Mouse (Mus musculus) ES-E14 (cell line): ENCODE results near the gene Tef. TPM values are rescaled to one million over a fixed set of nuclear protein-coding genes. Genes with fewer than 3 reads are reported as not detected.

Experiments
- DNase-seq: peaks from one replicate; pipeline ENCODE4 v3.0.0-alpha.2; 2013; ENCODE audit warnings: low read depth, low spot score
- H3K27ac ChIP-seq: 2 replicates; pipeline ENCODE4 v1.5.1; 2012; ENCODE audit warnings: low read depth, mild to moderate bottlenecking, low read length, moderate library complexity, mixed read lengths; ENCODE audit not compliant: poor library complexity, insufficient read depth, severe bottlenecking
- H3K36me3 ChIP-seq: 2 replicates; pipeline ENCODE4 v1.6.1; 2012; ENCODE audit warnings: mild to moderate bottlenecking, low read length, moderate library complexity, mixed read lengths; ENCODE audit not compliant: control insufficient read depth, poor library complexity, insufficient read depth, severe bottlenecking
- H3K4me1 ChIP-seq, 2 experiments: fragments of 150-350 bp in 1 of 2; sonication (generic) in 1 of 2; 2 replicates each; pipeline ENCODE4 v1.6.1; 2012; ENCODE audit warnings: low read length in 2 of 2, mild to moderate bottlenecking in 1 of 2, mixed read lengths in 1 of 2; ENCODE audit not compliant: control insufficient read depth in 2 of 2, insufficient read depth in 2 of 2, poor library complexity in 1 of 2
- H3K4me3 ChIP-seq, 2 experiments: fragments of 150-350 bp in 1 of 2; sonication (generic) in 1 of 2; 2 replicates each; pipeline ENCODE4 v1.5.1; 2012; ENCODE audit warnings: low read length in 2 of 2, low read depth in 1 of 2, mild to moderate bottlenecking in 1 of 2, mixed read lengths in 1 of 2; ENCODE audit not compliant: insufficient read depth in 1 of 2, poor library complexity in 1 of 2, severe bottlenecking in 1 of 2
- H3K9ac ChIP-seq: 2 replicates; pipeline ENCODE4 v1.6.1; 2012; ENCODE audit warnings: low read depth, mild to moderate bottlenecking, low read length, mixed read lengths; ENCODE audit not compliant: poor library complexity, insufficient read depth, severe bottlenecking
- H3K9me3 ChIP-seq: fragments of 150-350 bp; sonication (generic); 2 replicates; pipeline ENCODE4 v1.6.1; 2012; ENCODE audit warnings: low read depth, mild to moderate bottlenecking, low read length; ENCODE audit not compliant: control insufficient read depth, insufficient read depth
- CHD2 ChIP-seq: IDR thresholded peaks from 2 replicates; pipeline ENCODE4 v1.6.1; 2014; ENCODE audit warnings: mild to moderate bottlenecking, low read depth, low read length, inconsistent platforms
- HCFC1 ChIP-seq: IDR thresholded peaks from 2 replicates; pipeline ENCODE4 v1.6.1; 2012; ENCODE audit warnings: low read length, inconsistent platforms, borderline replicate concordance; ENCODE audit not compliant: insufficient read depth
- MAFK ChIP-seq: IDR thresholded peaks from 2 replicates; pipeline ENCODE4 v1.6.1; 2014; ENCODE audit warnings: mild to moderate bottlenecking, low read depth, low read length, inconsistent platforms; ENCODE audit not compliant: insufficient read depth
- ZC3H11A ChIP-seq: IDR thresholded peaks from 2 replicates; pipeline ENCODE4 v1.6.1; 2012; ENCODE audit warnings: low read depth, mild to moderate bottlenecking, inconsistent platforms, low read length, borderline replicate concordance
- ZNF384 ChIP-seq: IDR thresholded peaks from 2 replicates; pipeline ENCODE4 v1.6.1; 2012; ENCODE audit warnings: low read depth, low read length, inconsistent platforms
- in situ Hi-C, 2 experiments: fragments of 600-800 bp; cut with MboI; formaldehyde crosslinking; loops; one replicate each; pipeline ENCODE4 v1.15.1; 2025; ENCODE audit warnings: low sequenced_read_pairs in 2 of 2, inconsistent platforms in 1 of 2; ENCODE audit not compliant: unreplicated experiment in 2 of 2
- total RNA-seq: library from RNA; depleted of rRNA; stranded (reverse); fragments of 300-350 nt; gene quantifications from 2 replicates; pipeline ENCODE4 v1.2.3, GENCODE M21; 2012

Tef gene
- total RNA-seq, 1 experiment: 20.9 TPM

DNA sequence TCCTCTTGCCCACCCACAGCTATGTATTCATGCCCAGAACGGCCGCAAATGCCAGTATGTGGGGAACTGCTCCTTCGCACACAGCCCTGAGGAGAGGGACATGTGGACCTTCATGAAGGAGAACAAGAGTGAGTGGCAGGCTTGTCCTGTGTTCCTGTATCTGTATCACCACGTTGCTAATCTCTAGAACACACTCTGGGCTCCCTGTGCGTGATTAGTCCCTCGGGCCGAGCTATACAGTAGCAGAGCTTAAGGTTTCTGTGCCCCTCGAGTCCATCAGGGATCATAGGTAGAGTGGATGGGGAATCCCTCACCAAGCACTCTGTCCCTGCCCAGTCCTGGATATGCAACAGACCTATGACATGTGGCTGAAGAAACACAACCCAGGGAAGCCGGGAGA lies 9.8 kb upstream of the Tef start:
- in situ Hi-C loops: no loop called here
- Histone ChIP-seq H3K9ac (no peak overlapping the region), H3K9me3 (no peaks in the 10 kb centered on the region), H3K36me3 (peaks cover 11% of the 10 kb centered on the region; the same call in 1 of the 2 replicates), H3K27ac (no peak overlapping the region), H3K4me1 (no peaks in the 10 kb centered on the region), H3K4me3 (no peak overlapping the region)
- TF ChIP-seq MAFK: no peak
- no peak for TF ChIP-seq CHD2
- TF ChIP-seq ZNF384: no peak
- no peak for TF ChIP-seq ZC3H11A
- no peak for TF ChIP-seq HCFC1
- no peak for DNase-seq

- Histone ChIP-seq H3K9me3 (no peaks in the 10 kb centered on the region), H3K4me1 (no peaks in the 10 kb centered on the region), H3K27ac (no peak overlapping the region), H3K36me3 (peaks cover 8% of the 10 kb centered on the region; the same call in 1 of the 2 replicates), H3K9ac (no peak overlapping the region), H3K4me3 (no peak overlapping the region)
- TF ChIP-seq CHD2: no peak
- TF ChIP-seq HCFC1: no peak
- TF ChIP-seq MAFK: no peak
- TF ChIP-seq ZC3H11A: no peak
- no peak for TF ChIP-seq ZNF384
- in situ Hi-C loops: no loop called here
- DNase-seq: no peak
These were observed 6.0 kb upstream of the Tef start for GRCm38 (mm10) chr15:81796228-81796627.

DNA sequence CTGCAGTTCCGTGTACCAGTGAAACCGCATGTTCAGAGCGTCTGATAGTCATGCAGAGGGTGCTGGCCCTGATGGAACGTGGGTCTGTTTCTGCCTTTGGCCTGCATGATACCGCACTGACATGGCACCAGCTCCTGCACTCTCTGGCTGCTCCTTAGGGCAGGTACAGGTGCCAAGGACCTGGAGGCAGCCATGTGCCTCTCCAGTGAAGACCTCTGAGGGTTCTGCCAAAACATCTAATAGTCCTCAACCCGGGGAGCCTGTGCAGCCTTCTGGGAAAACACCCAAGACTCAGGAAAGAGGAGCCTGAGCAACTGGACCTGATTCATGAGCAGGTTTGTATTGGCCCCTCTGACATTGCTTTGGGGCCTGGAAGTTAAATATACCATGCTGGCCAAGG lies 4.4 kb upstream of the Tef start:
- in situ Hi-C loops: no loop called here
- no peak for TF ChIP-seq CHD2
- no peak overlapping the region for H3K4me3 ChIP-seq
- H3K36me3 ChIP-seq: peaks cover 6% of the 10 kb centered on the region; the same call in 1 of the 2 replicates
- peaks cover 0 to 5% of the 10 kb centered on the region in 2 experiments; a peak in 1 of 4 replicates for H3K4me1 ChIP-seq
- DNase-seq: no peak
- H3K9me3 ChIP-seq: no peaks in the 10 kb centered on the region
- H3K9ac ChIP-seq: no peak overlapping the region
- H3K27ac ChIP-seq: no peak overlapping the region

- in situ Hi-C loops: no loop called here
- DNase-seq: no peak
- peaks cover 2% of the 10 kb centered on the region; the same call in 1 of the 2 replicates for H3K36me3 ChIP-seq
These were observed 3.8 kb upstream of the Tef start for GRCm38 (mm10) chr15:81798421-81798820.

GRCm38 (mm10) chr15:81800391-81800790 lies 1.8 kb upstream of the Tef start:
- H3K36me3 ChIP-seq: no peaks in the 10 kb centered on the region; the same call in 1 of the 2 replicates
- no peak for DNase-seq
- H3K4me1 ChIP-seq: peaks cover 0 to 7% of the 10 kb centered on the region in 2 experiments; a peak in 1 of 4 replicates
- no peaks in the 10 kb centered on the region for H3K9me3 ChIP-seq
- TF ChIP-seq CHD2: no peak
- H3K27ac ChIP-seq: no peak overlapping the region
- in situ Hi-C loops: no loop called here
- H3K9ac ChIP-seq: no peak overlapping the region
- H3K4me3 ChIP-seq: no peak overlapping the region

More at GRCm38 (mm10) chr15:81798421-81798820, 3.8 kb upstream of the Tef start:
- TF ChIP-seq ZNF384 (no peak), ZC3H11A (no peak), CHD2 (no peak), HCFC1 (no peak), MAFK (no peak)
- peaks cover 0 to 7% of the 10 kb centered on the region in 2 experiments; a peak in 1 of 4 replicates for H3K4me1 ChIP-seq
- no peaks in the 10 kb centered on the region for H3K9me3 ChIP-seq
- H3K4me3 ChIP-seq: no peak overlapping the region
- no peak overlapping the region for H3K9ac ChIP-seq
- no peak overlapping the region for H3K27ac ChIP-seq
